Mouse (Mus musculus): Measurements from ENCODE around the gene Bicd1. TPM values are rescaled to one million over a fixed set of nuclear protein-coding genes. Genes with fewer than 3 reads are reported as not detected.
"Not testable (repeated sequence)": the region's sequence is repeated elsewhere in the genome, so short reads cannot be mapped to it uniquely, and the experiment has no call there.

The Bicd1 gene
- polyA plus RNA-seq, 1 experiment from 2014 or later = 11.9 TPM

- H3K27ac ChIP-seq = no peak overlapping the region
- no peaks in the 10 kb centered on the region for H3K36me3 ChIP-seq
- H3K27me3 ChIP-seq (replicated peaks) = no peaks in the 10 kb centered on the region
- no peaks in the 10 kb centered on the region for H3K9me3 ChIP-seq
- H3K4me3 ChIP-seq (replicated peaks) = no peak overlapping the region
- H3K4me2 ChIP-seq = no peak overlapping the region
- H3K4me1 ChIP-seq = no peaks in the 10 kb centered on the region
- WGBS = 84% methylated on average over 1 of the region's 1 CpGs
- no peak overlapping the region for H3K9ac ChIP-seq
- no peak for ATAC-seq (ENCODE audit: insufficient read depth, low FRiP score, low read depth)
Measured at GRCm38 (mm10) chr6:149439140-149439539, 30.5 kb downstream of the Bicd1 start.

- Histone ChIP-seq H3K27ac (no peak overlapping the region), H3K4me2 (no peak overlapping the region), H3K9ac (no peak overlapping the region), H3K4me1 (no peaks in the 10 kb centered on the region), H3K36me3 (no peaks in the 10 kb centered on the region), H3K27me3 (replicated peaks) (no peaks in the 10 kb centered on the region), H3K4me3 (replicated peaks) (no peak overlapping the region), H3K9me3 (no peaks in the 10 kb centered on the region)
- WGBS = 55% methylated on average over 1 of the region's 1 CpGs
- ATAC-seq (ENCODE audit: insufficient read depth, low FRiP score, low read depth) = no peak
Measured at GRCm38 (mm10) chr6:149442884-149443283, 34.2 kb downstream of the Bicd1 start.

- Histone ChIP-seq H3K4me1 (no peaks in the 10 kb centered on the region), H3K9ac (no peak overlapping the region), H3K27me3 (replicated peaks) (no peaks in the 10 kb centered on the region), H3K4me2 (no peak overlapping the region), H3K36me3 (no peaks in the 10 kb centered on the region), H3K4me3 (replicated peaks) (no peak overlapping the region), H3K27ac (no peak overlapping the region), H3K9me3 (no peaks in the 10 kb centered on the region)
- no peak for ATAC-seq (ENCODE audit: insufficient read depth, low FRiP score, low read depth)
- WGBS = 72% methylated on average over 10 of the region's 10 CpGs
Measured at GRCm38 (mm10) chr6:149445854-149446253, 37.2 kb downstream of the Bicd1 start.

DNA sequence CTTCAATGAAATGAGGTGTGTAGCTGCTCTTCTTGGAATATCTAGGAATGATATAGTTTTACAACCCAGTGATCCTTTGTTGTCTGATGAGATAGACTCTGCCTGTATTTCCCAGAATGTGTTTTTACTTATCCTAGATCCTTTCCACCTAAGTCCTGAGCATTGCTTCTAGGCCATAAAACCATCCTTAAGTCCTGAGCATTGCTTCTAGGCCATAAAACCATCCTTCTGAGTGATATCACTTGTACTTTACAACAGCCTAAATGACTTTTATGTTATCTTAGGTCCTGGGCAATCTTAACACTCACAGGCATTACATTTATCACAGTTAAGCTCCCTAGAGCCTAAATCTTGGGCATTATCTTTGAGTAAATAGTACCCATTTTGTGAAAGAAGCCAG lies 48.6 kb downstream of the Bicd1 start:
- H3K9ac ChIP-seq = no peak overlapping the region
- H3K27me3 ChIP-seq (replicated peaks) = no peaks in the 10 kb centered on the region
- ATAC-seq (ENCODE audit: insufficient read depth, low FRiP score, low read depth) = no peak
- no peaks in the 10 kb centered on the region for H3K36me3 ChIP-seq
- H3K4me3 ChIP-seq (replicated peaks) = no peak overlapping the region
- no peak overlapping the region for H3K4me2 ChIP-seq
- no peaks in the 10 kb centered on the region for H3K4me1 ChIP-seq
- no peaks in the 10 kb centered on the region for H3K9me3 ChIP-seq
- H3K27ac ChIP-seq = no peak overlapping the region

- Histone ChIP-seq H3K4me3 (replicated peaks) (no peak overlapping the region), H3K4me1 (no peaks in the 10 kb centered on the region), H3K9me3 (no peaks in the 10 kb centered on the region), H3K27me3 (replicated peaks) (no peaks in the 10 kb centered on the region), H3K4me2 (no peak overlapping the region), H3K9ac (no peak overlapping the region), H3K36me3 (no peaks in the 10 kb centered on the region), H3K27ac (no peak overlapping the region)
- no peak for ATAC-seq (ENCODE audit: insufficient read depth, low FRiP score, low read depth)
- 21% methylated on average over 1 of the region's 1 CpGs for WGBS
Measured at GRCm38 (mm10) chr6:149460971-149461370, 52.3 kb downstream of the Bicd1 start.

GRCm38 (mm10) chr6:149471477-149471876 lies 62.8 kb downstream of the Bicd1 start:
- 81% methylated on average over 15 of the region's 15 CpGs for WGBS
- no peak for ATAC-seq (ENCODE audit: insufficient read depth, low FRiP score, low read depth)
- Histone ChIP-seq H3K9ac (no peak overlapping the region), H3K4me2 (no peak overlapping the region), H3K4me1 (no peaks in the 10 kb centered on the region), H3K27ac (no peak overlapping the region), H3K9me3 (no peaks in the 10 kb centered on the region), H3K27me3 (replicated peaks) (no peaks in the 10 kb centered on the region), H3K36me3 (no peaks in the 10 kb centered on the region), H3K4me3 (replicated peaks) (no peak overlapping the region)

GRCm38 (mm10) chr6:149472441-149472840 lies 63.8 kb downstream of the Bicd1 start:
- not testable (repeated sequence) for H3K4me1 ChIP-seq; H3K27me3 ChIP-seq (replicated peaks); H3K4me3 ChIP-seq (replicated peaks); H3K9me3 ChIP-seq; H3K4me2 ChIP-seq; ATAC-seq (ENCODE audit: insufficient read depth, low FRiP score, low read depth); H3K27ac ChIP-seq; H3K36me3 ChIP-seq; H3K9ac ChIP-seq
- 89% methylated on average over 6 of the region's 6 CpGs for whole genome bisulfite sequencing

DNA sequence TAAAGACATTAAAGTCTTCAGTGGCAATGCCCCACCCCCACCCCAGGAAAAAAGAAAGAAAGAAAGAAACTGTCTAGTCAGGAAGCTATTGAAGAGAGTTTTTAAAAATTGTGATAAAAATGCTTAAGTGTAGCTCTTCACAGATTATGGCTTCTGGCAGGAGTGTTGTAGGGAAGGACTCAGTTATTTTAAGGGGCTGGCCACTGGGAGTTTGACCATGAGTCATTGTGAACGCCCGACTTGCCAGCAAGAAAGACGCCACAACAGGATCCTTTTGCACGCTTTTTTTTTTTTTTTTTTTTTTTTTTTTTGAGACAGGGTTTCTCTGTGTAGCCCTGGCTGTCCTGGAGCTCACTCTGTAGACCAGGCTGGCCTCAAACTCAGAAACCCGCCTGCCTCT lies 73.2 kb downstream of the Bicd1 start:
- H3K27me3 ChIP-seq (replicated peaks); H3K27ac ChIP-seq; H3K4me3 ChIP-seq (replicated peaks); H3K9ac ChIP-seq; H3K4me1 ChIP-seq; H3K9me3 ChIP-seq; H3K4me2 ChIP-seq; H3K36me3 ChIP-seq; ATAC-seq (ENCODE audit: insufficient read depth, low FRiP score, low read depth): not testable (repeated sequence)
- 96% methylated on average over 5 of the region's 5 CpGs for WGBS

- H3K27me3 ChIP-seq (replicated peaks) = no peaks in the 10 kb centered on the region
- no peak overlapping the region for H3K9ac ChIP-seq
- no peak overlapping the region for H3K4me3 ChIP-seq (replicated peaks)
- H3K4me1 ChIP-seq = no peaks in the 10 kb centered on the region
- no peak for ATAC-seq (ENCODE audit: insufficient read depth, low FRiP score, low read depth)
- no peaks in the 10 kb centered on the region for H3K9me3 ChIP-seq
- 95% methylated on average over 2 of the region's 2 CpGs for WGBS
- H3K4me2 ChIP-seq = no peak overlapping the region
- H3K27ac ChIP-seq = no peak overlapping the region
- no peaks in the 10 kb centered on the region for H3K36me3 ChIP-seq
Measured at GRCm38 (mm10) chr6:149494662-149495061, 86.0 kb downstream of the Bicd1 start.

GRCm38 (mm10) chr6:149495925-149496324 lies 87.2 kb downstream of the Bicd1 start:
- H3K4me1 ChIP-seq = no peaks in the 10 kb centered on the region
- no peaks in the 10 kb centered on the region for H3K36me3 ChIP-seq
- H3K27ac ChIP-seq = no peak overlapping the region
- ATAC-seq (ENCODE audit: insufficient read depth, low FRiP score, low read depth) = no peak
- no peak overlapping the region for H3K4me3 ChIP-seq (replicated peaks)
- H3K9ac ChIP-seq = no peak overlapping the region
- no peaks in the 10 kb centered on the region for H3K27me3 ChIP-seq (replicated peaks)
- H3K9me3 ChIP-seq = no peaks in the 10 kb centered on the region
- no peak overlapping the region for H3K4me2 ChIP-seq

DNA sequence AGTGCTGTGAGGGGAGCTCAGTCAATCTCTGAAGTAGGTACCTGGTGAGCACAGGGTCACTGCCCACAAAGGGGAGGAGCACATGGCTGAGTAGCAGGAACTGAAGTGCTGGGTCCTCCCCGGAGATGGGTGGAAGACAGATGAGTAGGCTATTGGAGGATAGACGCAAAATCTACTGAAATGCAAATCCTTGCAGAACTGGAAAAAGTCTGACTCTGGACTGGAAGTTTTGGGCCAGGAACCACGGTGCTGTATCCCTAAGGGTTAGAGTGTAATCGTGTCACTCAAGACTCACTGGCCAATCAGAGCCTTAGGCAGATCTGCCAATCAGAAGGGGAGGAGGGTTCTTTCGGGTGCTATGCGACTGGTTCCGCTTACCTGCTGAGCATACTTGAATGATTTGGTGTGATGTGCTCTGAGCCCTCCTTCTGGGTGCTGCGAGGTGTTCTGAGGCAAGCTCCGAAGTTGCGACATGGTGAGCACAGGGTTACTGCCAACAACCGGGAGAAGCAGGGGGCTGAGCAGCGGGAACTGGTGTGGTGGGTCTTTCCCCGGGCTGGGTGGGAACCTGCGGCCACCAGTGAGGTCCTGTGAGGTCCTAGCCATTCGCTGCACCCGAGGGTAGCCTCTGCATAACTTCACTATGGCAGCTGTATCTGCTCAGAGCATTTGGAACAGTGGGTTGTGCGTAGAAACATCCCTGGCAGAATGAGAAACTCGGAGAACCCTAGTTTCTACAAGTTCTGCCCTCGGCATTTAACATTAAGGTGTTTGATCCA lies 157.2 kb downstream of the Bicd1 start:
- Histone ChIP-seq H3K27me3 (replicated peaks) (no peaks in the 10 kb centered on the region), H3K36me3 (no peaks in the 10 kb centered on the region), H3K9ac (no peak overlapping the region), H3K27ac (no peak overlapping the region; the same call in 1 of the 2 replicates), H3K4me3 (replicated peaks) (peak overlapping the region; percentile 56), H3K9me3 (no peaks in the 10 kb centered on the region), H3K4me1 (no peaks in the 10 kb centered on the region), H3K4me2 (peak overlapping the region; percentile 83)
- ATAC-seq (ENCODE audit: insufficient read depth, low FRiP score, low read depth) = peak; percentile 98
- 2% methylated on average over 19 of the region's 19 CpGs for WGBS

DNA sequence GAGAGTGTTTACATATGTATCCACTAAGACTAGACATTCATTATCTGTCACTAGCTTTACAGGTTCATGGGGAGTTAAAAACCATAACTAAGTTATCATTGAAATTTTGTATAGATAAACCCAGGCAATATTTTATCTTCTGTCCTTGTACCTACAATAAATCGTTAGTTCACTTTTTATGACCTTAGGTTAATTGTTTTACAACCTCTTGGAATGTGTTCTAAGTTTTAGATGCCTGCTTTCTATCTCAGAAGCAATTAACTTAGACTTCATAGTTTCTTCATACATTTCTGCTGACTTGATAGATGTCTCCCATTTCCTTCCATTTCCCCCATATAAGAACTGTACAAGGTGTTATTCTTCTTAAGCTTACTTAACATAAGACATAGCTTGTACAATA lies 158.5 kb downstream of the Bicd1 start:
- Histone ChIP-seq H3K4me1 (no peaks in the 10 kb centered on the region), H3K4me2 (no peak overlapping the region), H3K4me3 (replicated peaks) (no peak overlapping the region), H3K27ac (no peak overlapping the region), H3K9ac (no peak overlapping the region), H3K27me3 (replicated peaks) (no peaks in the 10 kb centered on the region), H3K36me3 (no peaks in the 10 kb centered on the region), H3K9me3 (no peaks in the 10 kb centered on the region)
- 32% methylated on average over 1 of the region's 1 CpGs for WGBS
- ATAC-seq (ENCODE audit: insufficient read depth, low FRiP score, low read depth) = no peak

DNA sequence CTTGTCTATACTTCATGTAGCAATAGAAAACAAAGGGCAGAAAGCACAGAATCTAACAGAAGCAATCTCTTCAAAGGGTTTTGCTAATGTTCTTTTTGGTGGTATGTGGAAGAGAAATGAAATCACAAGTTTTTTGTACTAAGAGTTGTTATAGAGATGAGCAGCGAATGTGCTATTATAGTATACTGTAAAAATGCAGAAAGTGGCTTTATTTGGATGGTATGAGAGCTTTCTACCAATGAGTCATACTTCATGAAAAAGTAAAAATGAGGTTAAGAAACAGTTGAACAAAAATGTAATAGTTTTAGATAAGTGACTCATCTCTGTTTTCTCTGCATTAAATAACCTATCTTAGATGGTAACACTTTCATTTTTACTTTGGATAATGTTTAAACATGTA lies 165.6 kb downstream of the Bicd1 start:
- ATAC-seq (ENCODE audit: insufficient read depth, low FRiP score, low read depth) = no peak
- no peaks in the 10 kb centered on the region for H3K36me3 ChIP-seq
- 81% methylated on average over 1 of the region's 1 CpGs for WGBS
- H3K27ac ChIP-seq = no peak overlapping the region
- H3K4me1 ChIP-seq = no peaks in the 10 kb centered on the region
- H3K9me3 ChIP-seq = no peaks in the 10 kb centered on the region
- no peak overlapping the region for H3K9ac ChIP-seq
- no peak overlapping the region for H3K4me2 ChIP-seq
- H3K27me3 ChIP-seq (replicated peaks) = no peaks in the 10 kb centered on the region
- H3K4me3 ChIP-seq (replicated peaks) = no peak overlapping the region
